Mouse (Mus musculus) hindbrain, embryonic 16.5 days (tissue): ENCODE measurements around the gene Ttc30a1. TPM values are rescaled to one million over a fixed set of nuclear protein-coding genes. Genes with fewer than 3 reads are reported as not detected.
"Not testable (repeated sequence)": the region's sequence is repeated elsewhere in the genome, so short reads cannot be mapped to it uniquely, and the experiment has no call there.

ENCODE experiments used
- ATAC-seq: fragments of 200-750 bp; cut with Nextera tagmentation; 2 replicates; pipeline ENCODE4 v1.8.0; 2017; ENCODE audit warnings: moderate TSS enrichment, moderate library complexity
- H3K27ac ChIP-seq: fragments of 300-500 bp; sonication (generic); 2 replicates; pipeline ENCODE4 v1.5.1; 2014; ENCODE audit warnings: low read depth, mild to moderate bottlenecking, control low read depth, low read length, moderate library complexity
- H3K27me3 ChIP-seq: fragments of 300-500 bp; sonication (generic); replicated peaks from 2 replicates; pipeline ENCODE4 v1.6.1; 2014; ENCODE audit warnings: low read length; ENCODE audit not compliant: control insufficient read depth, insufficient read depth
- H3K36me3 ChIP-seq: fragments of 300-500 bp; sonication (generic); 2 replicates; pipeline ENCODE4 v1.6.1; 2014; ENCODE audit warnings: mild to moderate bottlenecking, low read length, moderate library complexity, mixed read lengths; ENCODE audit not compliant: control insufficient read depth, insufficient read depth
- H3K4me1 ChIP-seq: fragments of 300-500 bp; sonication (generic); 2 replicates; pipeline ENCODE4 v1.6.1; 2014; ENCODE audit warnings: low read depth, low read length; ENCODE audit not compliant: control insufficient read depth, insufficient read depth
- H3K4me2 ChIP-seq: fragments of 300-500 bp; sonication (generic); 2 replicates; pipeline ENCODE4 v1.6.1; 2014; ENCODE audit warnings: mild to moderate bottlenecking, low read length, control low read depth, moderate library complexity
- H3K4me3 ChIP-seq: fragments of 300-500 bp; sonication (generic); 2 replicates; pipeline ENCODE4 v1.5.1; 2014; ENCODE audit warnings: mild to moderate bottlenecking, low read length, control low read depth, moderate library complexity
- H3K9ac ChIP-seq: fragments of 300-500 bp; sonication (generic); 2 replicates; pipeline ENCODE4 v1.6.1; 2014; ENCODE audit warnings: low read depth, mild to moderate bottlenecking, control low read depth, low read length, moderate library complexity
- H3K9me3 ChIP-seq: fragments of 300-500 bp; sonication (generic); 2 replicates; pipeline ENCODE4 v1.6.1; 2014; ENCODE audit warnings: mild to moderate bottlenecking, low read length, moderate library complexity; ENCODE audit not compliant: control insufficient read depth
- WGBS: fragments of 180-500 bp; shearing (Covaris S2); extraction: QIAGEN DNeasy Blood & Tissue Kit; methylation state at CpG from one replicate; pipeline ENCODE4 v1.1.7; 2014; 5-methylcytosine and 5-hydroxymethylcytosine counted together
- polyA plus RNA-seq: library from polyadenylated mRNA; unstranded; fragments of >200 nt; fragmentation: Nextera tagmentation; extraction: Ambion mirVana; gene quantifications from 2 replicates; pipeline ENCODE4 v1.2.1, GENCODE M21; 2015

Ttc30a1 gene
- polyA plus RNA-seq, result 8.9 and 9.2 TPM in 2 replicates

- not testable (repeated sequence) for H3K4me1 ChIP-seq, H3K9me3 ChIP-seq, H3K27me3 ChIP-seq, H3K36me3 ChIP-seq
- Histone ChIP-seq H3K4me3 (peak within 1 kb of the TSS; percentile 52), H3K9ac (peak within 1 kb of the TSS; percentile 57), H3K4me2 (peak within 1 kb of the TSS; percentile 71), H3K27ac (peak within 1 kb of the TSS; percentile 72; the same call in 1 of the 2 replicates)
- WGBS, result under 1% methylated on average over 25 of the region's 34 CpGs
- ATAC-seq, result peak; percentile 71
These were observed at the start of gene Ttc30a1 for GRCm38 (mm10) chr2:75981440-75982081. Gene Ttc30a1 (minus strand): TSS chr2:75981967.

- peak overlapping the region; percentile 47 for H3K9ac ChIP-seq
- peak overlapping the region; percentile 90 for H3K27ac ChIP-seq
- WGBS, result 7% methylated on average over 8 of the region's 8 CpGs
- ATAC-seq, result peak; percentile 82
- H3K4me1 ChIP-seq, result peaks cover 22% of the 10 kb centered on the region
- H3K4me3 ChIP-seq, result no peak overlapping the region
- no peaks in the 10 kb centered on the region for H3K27me3 ChIP-seq
- H3K4me2 ChIP-seq, result peak overlapping the region; percentile 30
- H3K9me3 ChIP-seq, result no peaks in the 10 kb centered on the region
- no peaks in the 10 kb centered on the region for H3K36me3 ChIP-seq
These were observed 48.3 kb upstream of the Ttc30a1 start for GRCm38 (mm10) chr2:76030080-76030479.

- Histone ChIP-seq H3K4me1 (peaks cover 22% of the 10 kb centered on the region), H3K9ac (peak overlapping the region; percentile 48), H3K27ac (peak overlapping the region; percentile 90), H3K9me3 (no peaks in the 10 kb centered on the region), H3K4me2 (peak overlapping the region; percentile 30), H3K4me3 (no peak overlapping the region; the same call in 1 of the 2 replicates), H3K27me3 (no peaks in the 10 kb centered on the region), H3K36me3 (no peaks in the 10 kb centered on the region)
- 7% methylated on average over 20 of the region's 20 CpGs for WGBS
- ATAC-seq, result peak; percentile 80
These were observed 47.5 kb upstream of the Ttc30a1 start for GRCm38 (mm10) chr2:76029081-76029901.

GRCm38 (mm10) chr2:76016890-76017289 is 35.1 kb upstream of the Ttc30a1 start:
- peak; percentile 86 for ATAC-seq
- Histone ChIP-seq H3K9me3 (no peaks in the 10 kb centered on the region), H3K27ac (no peak overlapping the region; the same call in 1 of the 2 replicates), H3K4me2 (no peak overlapping the region), H3K4me3 (no peak overlapping the region), H3K4me1 (no peaks in the 10 kb centered on the region; the same call in 1 of the 2 replicates), H3K27me3 (no peaks in the 10 kb centered on the region), H3K36me3 (no peaks in the 10 kb centered on the region), H3K9ac (no peak overlapping the region)
- 6% methylated on average over 7 of the region's 7 CpGs for WGBS

GRCm38 (mm10) chr2:76016136-76016535 is 34.4 kb upstream of the Ttc30a1 start:
- Histone ChIP-seq H3K27ac (no peak overlapping the region), H3K27me3 (no peaks in the 10 kb centered on the region), H3K9me3 (no peaks in the 10 kb centered on the region), H3K36me3 (no peaks in the 10 kb centered on the region), H3K4me1 (no peaks in the 10 kb centered on the region; the same call in 1 of the 2 replicates), H3K4me2 (no peak overlapping the region), H3K4me3 (no peak overlapping the region), H3K9ac (no peak overlapping the region)
- 77% methylated on average over 8 of the region's 8 CpGs for WGBS
- no peak for ATAC-seq

GRCm38 (mm10) chr2:76015460-76015859 is 33.7 kb upstream of the Ttc30a1 start:
- no peak for ATAC-seq
- Histone ChIP-seq H3K27ac (no peak overlapping the region), H3K9me3 (no peaks in the 10 kb centered on the region), H3K9ac (no peak overlapping the region), H3K4me1 (no peaks in the 10 kb centered on the region; the same call in 1 of the 2 replicates), H3K4me3 (no peak overlapping the region), H3K36me3 (no peaks in the 10 kb centered on the region), H3K27me3 (no peaks in the 10 kb centered on the region), H3K4me2 (no peak overlapping the region)
- 92% methylated on average over 7 of the region's 7 CpGs for WGBS

GRCm38 (mm10) chr2:76014659-76015058 is 32.9 kb upstream of the Ttc30a1 start:
- H3K27me3 ChIP-seq, result no peaks in the 10 kb centered on the region
- no peaks in the 10 kb centered on the region for H3K9me3 ChIP-seq
- H3K36me3 ChIP-seq, result no peaks in the 10 kb centered on the region
- H3K27ac ChIP-seq, result no peak overlapping the region
- no peak overlapping the region for H3K4me2 ChIP-seq
- 87% methylated on average over 3 of the region's 3 CpGs for WGBS
- no peak overlapping the region for H3K9ac ChIP-seq
- no peak overlapping the region for H3K4me3 ChIP-seq
- ATAC-seq, result no peak
- no peaks in the 10 kb centered on the region; the same call in 1 of the 2 replicates for H3K4me1 ChIP-seq

- H3K27me3 ChIP-seq, result no peaks in the 10 kb centered on the region
- H3K9me3 ChIP-seq, result no peaks in the 10 kb centered on the region
- H3K36me3 ChIP-seq, result no peaks in the 10 kb centered on the region
- H3K4me2 ChIP-seq, result no peak overlapping the region
- H3K27ac ChIP-seq, result no peak overlapping the region
- H3K4me1 ChIP-seq, result no peaks in the 10 kb centered on the region; the same call in 1 of the 2 replicates
- no peak overlapping the region for H3K9ac ChIP-seq
- ATAC-seq, result no peak
- WGBS, result 25% methylated on average over 4 of the region's 4 CpGs
- H3K4me3 ChIP-seq, result no peak overlapping the region
These were observed 24.4 kb upstream of the Ttc30a1 start for GRCm38 (mm10) chr2:76006194-76006593.

GRCm38 (mm10) chr2:76002899-76003298 is 21.1 kb upstream of the Ttc30a1 start:
- Histone ChIP-seq H3K9ac (no peak overlapping the region), H3K4me3 (no peak overlapping the region), H3K4me1 (peaks cover 3% of the 10 kb centered on the region), H3K27me3 (no peaks in the 10 kb centered on the region), H3K27ac (no peak overlapping the region), H3K4me2 (no peak overlapping the region), H3K36me3 (no peaks in the 10 kb centered on the region), H3K9me3 (no peaks in the 10 kb centered on the region)
- 40% methylated on average over 9 of the region's 9 CpGs for WGBS
- ATAC-seq, result no peak
